Mouse (Mus musculus) CD4-positive, CD25-positive, alpha-beta regulatory T cell, adult 4 months (primary cell): Measurements from ENCODE around the gene Btbd9. TPM values are rescaled to one million over a fixed set of nuclear protein-coding genes. Genes with fewer than 3 reads are reported as not detected.
A peak's percentile ranks its signal among the peaks of the same experiment; 100 is the strongest.

ENCODE experiments used
- ATAC-seq: one replicate; pipeline ENCODE4 v1.8.0; 2017
- polyA plus RNA-seq, 2 experiments: library from polyadenylated mRNA; unstranded; fragments of 100-300 nt; shearing (Covaris generic); gene quantifications; one replicate each; pipeline ENCODE4 v1.2.1; 2017

Gene Btbd9
- polyA plus RNA-seq, 2 experiments from 2014 or later, result 58.9 to 82.9 TPM

- ATAC-seq, result no peak
These were observed 338.7 kb downstream of the Btbd9 start for GRCm38 (mm10) chr17:30237600-30237999.

GRCm38 (mm10) chr17:30236611-30237010 lies 339.7 kb downstream of the Btbd9 start:
- ATAC-seq, result no peak

GRCm38 (mm10) chr17:30235380-30235779 lies 340.9 kb downstream of the Btbd9 start:
- ATAC-seq, result no peak

- ATAC-seq, result no peak
These were observed 343.6 kb downstream of the Btbd9 start for GRCm38 (mm10) chr17:30232698-30233097.

DNA sequence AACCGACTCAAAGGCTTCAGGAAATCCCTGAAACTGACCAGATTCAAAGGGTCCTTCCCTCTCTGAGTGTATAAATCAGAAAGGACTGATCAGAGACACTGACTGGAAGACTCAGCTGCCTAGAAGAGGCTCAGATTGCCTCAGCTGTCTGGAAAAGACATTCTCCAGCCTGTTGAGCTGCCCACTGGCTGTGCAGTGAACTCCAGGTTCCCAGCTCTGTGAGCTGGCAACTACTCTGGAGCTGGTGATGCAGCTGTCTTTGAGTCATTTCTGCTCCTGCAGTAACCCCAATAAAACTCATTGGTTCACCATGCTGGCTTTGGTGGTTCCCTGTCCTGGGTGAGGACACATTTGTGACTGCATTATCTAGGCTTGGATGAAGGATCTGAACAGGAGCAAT lies 344.8 kb downstream of the Btbd9 start:
- no peak for ATAC-seq

GRCm38 (mm10) chr17:30230428-30230827 lies 345.9 kb downstream of the Btbd9 start:
- ATAC-seq, result no peak

DNA sequence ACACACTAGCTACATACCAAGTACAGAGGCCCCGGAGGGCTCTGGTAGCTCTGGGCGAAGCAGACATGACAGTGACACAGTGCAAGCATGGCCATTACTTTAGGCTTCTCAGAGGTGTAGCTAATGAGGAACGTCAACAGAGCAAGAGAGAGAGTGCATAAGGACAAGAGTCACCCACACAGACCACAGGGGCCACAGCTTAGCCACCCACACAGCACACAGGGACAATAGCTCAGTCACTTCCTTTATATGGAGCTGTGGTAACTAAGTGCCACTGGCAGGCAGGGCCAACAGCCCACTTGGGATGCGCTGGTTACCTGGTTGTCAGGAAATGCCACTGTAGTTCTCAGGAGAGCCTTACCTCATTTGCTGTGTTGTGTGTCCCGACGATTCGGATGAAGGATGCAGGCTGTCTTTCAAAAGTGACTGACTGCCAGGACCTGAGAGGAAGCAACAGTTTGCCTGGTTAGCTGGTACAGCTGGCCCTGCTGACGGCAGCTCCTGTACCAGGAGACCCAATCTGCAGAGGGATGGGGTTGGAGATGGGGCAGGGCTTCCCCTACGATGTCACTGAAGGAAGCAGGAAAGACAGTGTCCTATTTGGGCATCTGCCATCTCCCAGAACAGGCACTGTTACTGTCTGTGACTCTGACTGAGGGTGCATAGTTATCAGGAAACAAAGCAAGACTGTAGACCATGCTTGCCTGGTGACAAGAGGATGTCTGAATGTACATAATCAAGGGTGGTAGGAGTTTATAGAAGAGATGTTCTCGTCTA lies 347.7 kb downstream of the Btbd9 start:
- peak; percentile 39 for ATAC-seq

DNA sequence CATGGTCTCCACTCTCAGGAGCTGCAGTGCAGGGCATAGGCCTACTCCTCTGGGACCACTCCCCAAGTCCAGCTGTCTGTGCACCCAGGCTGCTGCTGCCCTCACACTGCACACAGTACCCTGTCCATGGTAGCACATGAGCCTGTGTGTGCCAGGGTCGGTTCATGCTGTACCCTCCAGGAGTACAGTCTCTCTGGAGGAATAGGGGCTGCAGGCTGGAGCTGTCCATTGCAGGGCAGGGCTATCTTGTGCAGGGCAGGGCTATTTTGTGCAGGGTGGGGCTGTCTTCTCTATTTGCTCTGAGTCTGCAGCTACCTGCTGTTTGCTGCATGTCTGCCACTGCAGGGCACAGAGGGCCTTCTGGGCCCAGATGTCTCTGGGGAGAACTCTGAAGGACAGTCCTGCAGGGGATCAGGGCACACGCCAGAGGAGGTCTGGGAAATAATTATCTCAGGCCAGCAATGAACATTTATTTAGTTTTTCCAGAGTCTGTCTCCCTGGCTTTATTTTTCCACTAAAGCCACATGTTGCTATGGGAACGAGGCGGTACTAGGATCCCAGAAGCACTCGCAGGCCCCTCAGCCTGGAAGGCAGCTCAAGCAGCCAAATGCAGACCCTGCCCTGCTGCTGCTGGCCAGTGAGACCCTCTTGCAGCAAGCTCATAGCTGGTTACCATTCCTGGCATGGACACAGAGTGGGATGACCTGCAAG lies 351.1 kb downstream of the Btbd9 start:
- ATAC-seq, result no peak

DNA sequence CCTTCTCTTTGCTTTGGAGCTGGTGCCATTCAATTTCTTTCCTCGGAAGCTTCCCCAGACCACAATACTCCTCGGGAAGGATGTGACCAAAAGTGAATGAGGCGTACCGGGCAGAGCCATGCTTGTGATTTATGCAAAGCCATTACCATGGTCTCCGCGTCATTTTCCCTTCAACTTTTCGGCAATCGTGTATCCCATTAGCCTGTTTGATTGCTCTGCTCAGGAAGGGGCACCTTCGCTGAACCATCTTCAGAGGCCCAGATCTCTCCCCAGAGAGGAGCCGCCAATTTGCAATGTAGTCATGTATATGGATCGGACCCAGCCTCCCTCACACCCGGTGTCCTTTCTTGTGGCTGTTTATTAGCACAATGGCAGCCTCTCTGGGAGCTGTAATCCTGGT lies 353.5 kb downstream of the Btbd9 start:
- ATAC-seq, result no peak

DNA sequence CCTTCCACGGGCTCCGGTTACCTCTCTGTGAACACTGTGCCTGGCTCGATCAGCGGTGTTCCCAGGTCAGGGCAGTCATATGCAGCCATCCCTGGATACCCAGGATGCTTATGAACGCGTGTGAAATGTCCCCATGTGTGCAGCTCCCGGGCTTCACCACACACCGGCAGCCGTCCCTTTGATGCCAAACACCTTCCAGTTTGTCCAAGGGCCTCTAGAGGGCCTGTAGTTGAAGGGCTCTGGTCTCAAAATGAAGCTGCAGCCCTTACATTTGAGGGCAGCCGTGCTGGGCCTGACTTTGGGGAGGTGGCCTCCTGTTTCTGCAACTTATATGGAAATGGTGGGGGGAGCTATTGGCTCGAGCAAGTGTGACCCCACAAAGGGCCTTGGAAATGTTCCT lies 353.9 kb downstream of the Btbd9 start:
- ATAC-seq, result no peak

- no peak for ATAC-seq
These were observed 354.6 kb downstream of the Btbd9 start for GRCm38 (mm10) chr17:30221677-30222076.

GRCm38 (mm10) chr17:30215741-30216140 lies 360.5 kb downstream of the Btbd9 start:
- ATAC-seq, result no peak

DNA sequence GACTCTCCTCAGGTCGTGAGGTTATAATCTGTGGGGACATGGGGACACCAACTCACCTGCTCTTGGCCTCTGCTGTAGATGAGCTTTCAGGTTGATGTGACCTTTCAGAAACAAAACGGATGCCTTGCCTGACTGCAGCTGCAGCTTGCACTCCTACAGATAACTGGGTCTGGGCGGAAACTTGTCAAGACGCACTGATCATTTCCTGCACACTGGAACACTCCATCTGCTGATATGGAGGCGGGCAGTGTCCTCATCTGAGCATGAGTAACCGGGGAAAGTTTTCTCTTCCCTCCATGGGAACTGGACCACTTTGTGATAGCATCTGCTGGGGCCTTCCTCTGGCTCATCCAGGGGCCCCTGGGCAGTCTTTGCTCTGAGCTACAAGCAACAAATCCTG lies 361.9 kb downstream of the Btbd9 start:
- peak; percentile 83 for ATAC-seq

DNA sequence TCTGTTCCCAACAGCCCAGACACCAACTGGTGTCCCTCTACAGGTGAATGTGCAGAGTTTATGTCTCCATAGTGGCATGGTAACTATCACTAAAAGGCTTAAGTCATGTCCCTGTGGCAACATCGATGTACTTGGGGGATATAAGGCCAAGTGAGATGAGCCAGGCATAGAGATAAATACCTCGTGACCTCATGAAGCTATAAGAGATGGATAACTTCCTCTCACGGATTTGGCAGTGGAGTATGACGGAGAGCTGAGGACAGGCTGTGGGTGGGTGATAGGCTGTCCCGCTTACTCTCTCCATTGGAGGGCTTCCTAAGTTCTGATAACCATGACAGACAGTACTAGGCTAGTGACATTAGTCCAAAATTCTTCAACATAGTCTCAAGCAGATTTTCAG lies 362.9 kb downstream of the Btbd9 start:
- ATAC-seq, result no peak

GRCm38 (mm10) chr17:30212647-30213046 lies 363.6 kb downstream of the Btbd9 start:
- ATAC-seq, result no peak

DNA sequence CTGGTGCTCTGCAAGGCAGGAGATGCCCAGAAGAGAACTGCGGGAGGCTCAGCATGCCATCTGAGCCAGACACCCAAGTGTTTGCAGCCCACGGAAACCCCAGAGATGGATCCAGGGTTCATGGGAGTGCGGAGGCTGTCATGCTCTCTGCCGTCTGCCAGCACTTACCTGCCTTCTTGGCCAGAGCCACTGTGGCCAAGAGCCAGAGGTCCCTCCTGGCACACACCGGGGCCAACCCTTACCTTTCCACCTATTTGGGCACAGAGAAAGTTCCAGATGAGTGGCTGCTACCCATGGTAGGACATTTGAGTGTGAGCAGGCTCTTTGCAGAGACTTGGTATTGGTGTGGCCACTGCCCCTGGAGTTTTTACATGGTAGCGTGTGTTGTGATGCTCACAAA lies 365.4 kb downstream of the Btbd9 start:
- no peak for ATAC-seq

GRCm38 (mm10) chr17:30210262-30210661 lies 366.0 kb downstream of the Btbd9 start:
- no peak for ATAC-seq

- no peak for ATAC-seq
These were observed 371.0 kb downstream of the Btbd9 start for GRCm38 (mm10) chr17:30205062-30205825.

- ATAC-seq, result no peak
These were observed 376.0 kb downstream of the Btbd9 start for GRCm38 (mm10) chr17:30200283-30200682.

DNA sequence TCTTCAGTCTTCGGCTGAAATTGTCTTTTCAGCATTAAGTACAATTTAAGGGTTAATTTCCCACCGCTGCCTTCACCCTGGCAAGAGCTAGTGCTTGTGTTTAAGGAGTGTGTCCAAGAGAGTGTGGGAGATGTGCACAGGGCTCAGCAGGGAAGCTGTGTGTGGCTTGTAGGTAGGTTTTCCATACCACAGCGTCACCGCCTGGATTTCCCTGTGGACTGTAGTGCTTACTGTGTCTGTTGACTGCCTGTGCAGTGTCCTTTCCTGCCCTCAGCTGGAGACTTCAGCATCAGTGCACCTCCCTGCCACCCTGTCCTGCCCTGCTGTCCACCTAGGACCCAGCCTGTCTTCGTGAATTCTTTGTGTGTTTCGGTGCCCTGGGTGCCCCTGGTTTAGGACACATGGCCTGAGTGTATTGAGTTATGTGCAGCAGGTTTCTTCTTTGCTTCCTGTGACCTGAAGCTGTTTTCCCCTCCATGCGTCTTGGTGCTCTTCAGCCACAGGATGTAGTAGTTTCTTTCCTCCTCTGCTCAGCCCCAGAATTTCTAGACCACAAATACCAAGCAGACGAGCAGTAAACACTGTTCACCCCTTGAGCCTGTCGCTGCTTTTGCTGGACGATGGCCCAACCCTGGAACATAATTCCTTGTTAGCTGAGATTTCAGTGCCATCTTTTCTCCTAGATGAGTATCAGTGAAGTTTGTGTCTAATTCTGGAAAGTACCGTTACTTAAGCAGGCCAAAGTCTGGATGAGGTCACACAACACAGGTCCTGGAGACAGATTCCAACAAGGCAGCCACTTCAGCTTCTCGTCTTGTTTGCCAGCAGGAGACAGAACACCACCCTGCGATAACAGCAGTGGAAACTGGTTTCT lies 376.7 kb downstream of the Btbd9 start:
- peak; percentile 46 for ATAC-seq

DNA sequence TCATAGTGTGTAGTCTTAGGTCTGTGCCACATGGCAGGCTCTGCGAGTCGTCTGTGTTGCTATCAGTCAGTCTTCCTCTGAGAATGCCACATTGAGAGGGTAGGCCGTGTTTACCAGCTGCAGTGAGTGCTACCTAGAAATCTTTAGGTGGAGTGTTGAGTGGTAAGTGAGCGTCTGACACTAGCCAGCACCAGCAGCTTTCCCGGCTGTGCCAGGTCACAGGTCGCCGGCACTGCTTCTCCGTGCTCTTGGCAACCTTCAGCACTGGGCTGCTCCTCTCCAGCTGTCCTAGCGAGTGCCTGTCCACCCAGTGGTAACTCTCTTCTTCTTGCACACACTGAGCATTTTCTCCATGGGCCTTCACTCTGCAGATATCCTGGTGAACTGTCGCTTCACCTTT lies 377.9 kb downstream of the Btbd9 start:
- no peak for ATAC-seq

- peak; percentile 66 for ATAC-seq
These were observed 378.8 kb downstream of the Btbd9 start for GRCm38 (mm10) chr17:30197280-30198030.
